In genomic region chr1:70884156-70884555, GRCm38 (mm10) we compare ENCODE assay signal across 20 mouse cellular contexts.
DNase-seq lines count a peak whose midpoint lies in the region; ATAC-seq and TF ChIP-seq lines count a peak whose summit lies in the region.
"Had no signal": no experiment of that assay in that cellular context is flagged by ENCODE, and none has a peak within 500 bp of the region (broad histone marks: within the 10 kb centered on the region; RNA-seq: fewer than 3 reads in every experiment).

No protein-coding gene starts in this region.

- H3K9me3 ChIP-seq in hindbrain, embryonic 12.5 days (replicated peaks): no peaks in the 10 kb centered on the region
- H3K9me3 ChIP-seq in hindbrain, embryonic 13.5 days: no peaks in the 10 kb centered on the region
- H3K9me3 ChIP-seq in forebrain, embryonic 16.5 days (ENCODE audit: control insufficient read depth, low read length): no peaks in the 10 kb centered on the region
- no peaks in the 10 kb centered on the region for H3K9me3 ChIP-seq in hindbrain, postnatal 0 days (ENCODE audit: low read length)
- H3K9me3 ChIP-seq in kidney, embryonic 16.5 days (ENCODE audit: low read length): no peaks in the 10 kb centered on the region
- H3K9me3 ChIP-seq: embryonic facial prominence, embryonic 10.5 days; heart, embryonic 12.5 days had no signal

- H3K4me1 ChIP-seq in hindbrain, embryonic 12.5 days: 0 out of 2 replicates have a peak, but pooled peaks cover 7% of the 10 kb centered on the region
- H3K4me1 ChIP-seq in hindbrain, embryonic 13.5 days (replicated peaks): 0 out of 2 replicates have a peak, but pooled peaks cover 3% of the 10 kb centered on the region
- no peaks in the 10 kb centered on the region for H3K4me1 ChIP-seq in forebrain, embryonic 16.5 days (replicated peaks; ENCODE audit: control insufficient read depth, insufficient read depth, low read length)
- H3K4me1 ChIP-seq in hindbrain, postnatal 0 days (ENCODE audit: insufficient read depth, low read length): no peaks in the 10 kb centered on the region
- no peaks in the 10 kb centered on the region for H3K4me1 ChIP-seq in kidney, embryonic 16.5 days (ENCODE audit: insufficient read depth, low read length)
- H3K4me1 ChIP-seq: embryonic facial prominence, embryonic 10.5 days; heart, embryonic 12.5 days; megakaryocyte, embryonic 14.5 days had no signal

- no peaks in the 10 kb centered on the region for H3K27me3 ChIP-seq in hindbrain, embryonic 12.5 days
- H3K27me3 ChIP-seq in hindbrain, embryonic 13.5 days: no peaks in the 10 kb centered on the region
- H3K27me3 ChIP-seq in forebrain, embryonic 16.5 days (replicated peaks; ENCODE audit: control insufficient read depth, insufficient read depth, low read length): no peaks in the 10 kb centered on the region
- no peaks in the 10 kb centered on the region for H3K27me3 ChIP-seq in hindbrain, postnatal 0 days (ENCODE audit: insufficient read depth, low read length)
- no peaks in the 10 kb centered on the region for H3K27me3 ChIP-seq in kidney, embryonic 16.5 days (ENCODE audit: insufficient read depth, low read length)
- H3K27me3 ChIP-seq: heart, embryonic 12.5 days; megakaryocyte, embryonic 14.5 days had no signal

- H3K9ac ChIP-seq in hindbrain, embryonic 12.5 days: no peak overlapping the region
- no peak overlapping the region for H3K9ac ChIP-seq in hindbrain, embryonic 13.5 days
- no peak overlapping the region for H3K9ac ChIP-seq in forebrain, embryonic 16.5 days (replicated peaks; ENCODE audit: low read depth, low read length)
- H3K9ac ChIP-seq in hindbrain, postnatal 0 days (replicated peaks; ENCODE audit: low read length): no peak overlapping the region
- no peak overlapping the region for H3K9ac ChIP-seq in kidney, embryonic 16.5 days (replicated peaks; ENCODE audit: low read length)
- H3K9ac ChIP-seq: heart, embryonic 12.5 days had no signal

- 51% methylated on average over 4 of the region's 4 CpGs for WGBS in hindbrain, embryonic 12.5 days
- WGBS in hindbrain, embryonic 13.5 days: 41% methylated on average over 4 of the region's 4 CpGs
- 48% methylated on average over 4 of the region's 4 CpGs for WGBS in forebrain, embryonic 16.5 days
- 39% methylated on average over 4 of the region's 4 CpGs for WGBS in hindbrain, postnatal 0 days
- 89% methylated on average over 4 of the region's 4 CpGs for WGBS in kidney, embryonic 16.5 days

- no peaks in the 10 kb centered on the region for H3K36me3 ChIP-seq in hindbrain, embryonic 12.5 days
- H3K36me3 ChIP-seq in hindbrain, embryonic 13.5 days: no peaks in the 10 kb centered on the region
- no peaks in the 10 kb centered on the region for H3K36me3 ChIP-seq in forebrain, embryonic 16.5 days (ENCODE audit: control insufficient read depth, insufficient read depth)
- H3K36me3 ChIP-seq in hindbrain, postnatal 0 days (ENCODE audit: insufficient read depth, low read length): no peaks in the 10 kb centered on the region
- H3K36me3 ChIP-seq in kidney, embryonic 16.5 days (ENCODE audit: insufficient read depth, low read length): no peaks in the 10 kb centered on the region
- H3K36me3 ChIP-seq: embryonic facial prominence, embryonic 10.5 days; heart, embryonic 12.5 days had no signal

- no peak overlapping the region for H3K4me2 ChIP-seq in hindbrain, embryonic 12.5 days (replicated peaks)
- H3K4me2 ChIP-seq in hindbrain, embryonic 13.5 days: no peak overlapping the region
- no peak overlapping the region for H3K4me2 ChIP-seq in forebrain, embryonic 16.5 days (ENCODE audit: low read length)
- no peak overlapping the region for H3K4me2 ChIP-seq in hindbrain, postnatal 0 days (ENCODE audit: low read depth, low read length)
- no peak overlapping the region for H3K4me2 ChIP-seq in kidney, embryonic 16.5 days (replicated peaks; ENCODE audit: low read depth, low read length)
- H3K4me2 ChIP-seq: heart, embryonic 12.5 days; liver, embryonic 11.5 days had no signal

- peak; percentile 75; the same call in 1 of the 2 replicates for ATAC-seq in hindbrain, embryonic 12.5 days (ENCODE audit: low FRiP score)
- ATAC-seq in hindbrain, embryonic 13.5 days (ENCODE audit: low FRiP score): no peak
- ATAC-seq in forebrain, embryonic 16.5 days: peak; percentile 80
- 0 out of 2 replicates have a peak, but pooled peaks have one; percentile 27 for ATAC-seq in hindbrain, postnatal 0 days
- ATAC-seq in kidney, embryonic 16.5 days (ENCODE audit: low FRiP score, low TSS enrichment): no peak

- H3K27ac ChIP-seq in hindbrain, embryonic 12.5 days: no peak overlapping the region
- H3K27ac ChIP-seq in hindbrain, embryonic 13.5 days: no peak overlapping the region
- no peak overlapping the region for H3K27ac ChIP-seq in forebrain, embryonic 16.5 days (ENCODE audit: low read length)
- H3K27ac ChIP-seq in hindbrain, postnatal 0 days: no peak overlapping the region
- no peak overlapping the region for H3K27ac ChIP-seq in kidney, embryonic 16.5 days (ENCODE audit: low read length)
- H3K27ac ChIP-seq: embryonic facial prominence, embryonic 10.5 days had no signal

- H3K4me3 ChIP-seq in hindbrain, embryonic 12.5 days: no peak overlapping the region
- no peak overlapping the region for H3K4me3 ChIP-seq in hindbrain, embryonic 13.5 days
- no peak overlapping the region for H3K4me3 ChIP-seq in forebrain, embryonic 16.5 days (replicated peaks; ENCODE audit: low read length)
- H3K4me3 ChIP-seq in hindbrain, postnatal 0 days (ENCODE audit: low read length): no peak overlapping the region
- no peak overlapping the region for H3K4me3 ChIP-seq in kidney, embryonic 16.5 days (ENCODE audit: low read length)
- H3K4me3 ChIP-seq: embryonic facial prominence, embryonic 10.5 days; heart, embryonic 12.5 days; megakaryocyte, embryonic 14.5 days had no signal

- peak; percentile 18 for DNase-seq in hindbrain, postnatal 0 days (ENCODE audit: low spot score)
- peak; percentile 42 for DNase-seq in retina, embryonic 14.5 days (ENCODE audit: low spot score)
- DNase-seq in adrenal gland, postnatal 36 days: no peak
- DNase-seq: adrenal gland, adult 8-10 months; cerebellum, adult 11 months; cerebellum, postnatal 14 days; gastrocnemius, postnatal 10 days; heart, postnatal 14 days; kidney, adult 8-10 months; kidney, postnatal 36 days; lung, adult 2 months; thymus, postnatal 25 days had no signal

- TF ChIP-seq CTCF in hindbrain, postnatal 0 days (IDR thresholded peaks at IDR 0.05; ENCODE audit: low read depth): no peak

Comparison
In these comparisons a context has a peak if more than half of its experiments do, and no peak if none do; other contexts are left out.
1. ATAC-seq: peak in hindbrain, embryonic 12.5 days (single experiment), forebrain, embryonic 16.5 days (single experiment) and hindbrain, postnatal 0 days (single experiment); none in hindbrain, embryonic 13.5 days (single experiment) and kidney, embryonic 16.5 days (single experiment).
2. DNase-seq: peak in hindbrain, postnatal 0 days (single experiment) and retina, embryonic 14.5 days (single experiment); none in adrenal gland, postnatal 36 days (0 of 2).